Mouse (Mus musculus) olfactory bulb, adult 2 months (tissue): ENCODE measurements around the gene Plekhj1.

ENCODE experiments used
- CTCF ChIP-seq: fragments of 200-500 bp; IDR thresholded peaks from 2 replicates; pipeline ENCODE4 v1.5.1; 2012; ENCODE audit warnings: low read depth, mild to moderate bottlenecking, low read length, moderate library complexity; ENCODE audit not compliant: insufficient read depth
- POLR2A ChIP-seq: fragments of 200-500 bp; IDR thresholded peaks from 2 replicates; pipeline ENCODE4 v1.6.1; 2012; ENCODE audit warnings: mild to moderate bottlenecking, low read depth, low read length, moderate library complexity; ENCODE audit not compliant: insufficient read depth

- TF ChIP-seq CTCF, result no peak
- TF ChIP-seq POLR2A, result no peak
Measured at GRCm38 (mm10) chr10:80794750-80795149, 3.7 kb downstream of the Plekhj1 start.
